Comparison of ENCODE assay signal across 16 mouse cellular contexts in the genomic region with DNA sequence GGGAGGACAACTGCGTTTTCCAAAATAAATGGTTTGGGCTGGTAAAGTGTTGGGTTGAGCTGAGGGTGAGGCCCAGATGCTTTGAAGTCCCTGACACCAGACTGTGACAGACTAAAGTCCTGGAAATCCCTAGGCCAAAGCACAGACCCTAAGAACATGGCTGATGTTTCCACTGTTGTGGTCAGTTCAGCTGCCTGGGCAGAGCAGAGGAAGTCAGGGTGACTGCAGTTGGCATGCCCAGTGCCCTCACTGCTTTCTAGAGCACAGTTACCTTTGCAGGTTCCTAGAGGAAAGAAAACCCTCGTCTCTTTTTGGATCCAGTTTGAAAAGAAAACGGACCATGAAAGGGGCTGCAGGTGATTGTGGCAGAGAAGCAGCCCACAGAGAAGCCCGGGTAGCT. TPM values are rescaled to one million over a fixed set of nuclear protein-coding genes. Genes with fewer than 3 reads are reported as not detected.
DNase-seq lines count a peak whose midpoint lies in the region; ATAC-seq and TF ChIP-seq lines count a peak whose summit lies in the region.
"Had no signal": no experiment of that assay in that cellular context is flagged by ENCODE, and none has a peak within 500 bp of the region (broad histone marks: within the 10 kb centered on the region; RNA-seq: fewer than 3 reads in every experiment).

No protein-coding gene starts in this region.

- no peak for ATAC-seq in hindbrain, embryonic 13.5 days (ENCODE audit: low FRiP score)
- ATAC-seq in midbrain, postnatal 0 days (ENCODE audit: low FRiP score): no peak
- ATAC-seq: forebrain, embryonic 13.5 days; forebrain, embryonic 16.5 days had no signal

- no peak overlapping the region for H3K4me2 ChIP-seq in hindbrain, embryonic 13.5 days
- no peak overlapping the region for H3K4me2 ChIP-seq in midbrain, postnatal 0 days (ENCODE audit: low read depth, low read length, poor library complexity, severe bottlenecking)
- H3K4me2 ChIP-seq: embryonic facial prominence, embryonic 13.5 days; embryonic facial prominence, embryonic 15.5 days; forebrain, embryonic 13.5 days had no signal

- no peak for DNase-seq in hindbrain, embryonic 10.5 days (ENCODE audit: low spot score)
- no peak for DNase-seq in midbrain, embryonic 10.5 days (ENCODE audit: low spot score)
- DNase-seq in midbrain, postnatal 0 days (ENCODE audit: low spot score): no peak
- no peak for DNase-seq in limb, embryonic 10.5 days (ENCODE audit: low spot score)
- no peak for DNase-seq in cerebellum, adult 11 months
- no peak for DNase-seq in natural killer cell, adult 2 months (ENCODE audit: low spot score in 2 of 2)
- DNase-seq: adrenal gland, adult 2 months; adrenal gland, postnatal 10 days; adrenal gland, postnatal 25 days; cerebellum, adult 9-10 months had no signal

- TF ChIP-seq CTCF in midbrain, postnatal 0 days (IDR thresholded peaks at IDR 0.05): no peak

- 78% methylated on average over 4 of the region's 4 CpGs for WGBS in hindbrain, embryonic 10.5 days
- WGBS in hindbrain, embryonic 13.5 days: 87% methylated on average over 4 of the region's 4 CpGs
- WGBS in midbrain, embryonic 10.5 days: 81% methylated on average over 4 of the region's 4 CpGs
- WGBS in midbrain, postnatal 0 days: 83% methylated on average over 4 of the region's 4 CpGs
- WGBS in limb, embryonic 10.5 days: 56% methylated on average over 4 of the region's 4 CpGs

- no peak overlapping the region for H3K4me3 ChIP-seq in hindbrain, embryonic 10.5 days
- H3K4me3 ChIP-seq in hindbrain, embryonic 13.5 days: no peak overlapping the region
- no peak overlapping the region for H3K4me3 ChIP-seq in midbrain, embryonic 10.5 days
- H3K4me3 ChIP-seq in midbrain, postnatal 0 days (ENCODE audit: low read depth, low read length): no peak overlapping the region
- H3K4me3 ChIP-seq in limb, embryonic 10.5 days: no peak overlapping the region
- H3K4me3 ChIP-seq: embryonic facial prominence, embryonic 13.5 days; embryonic facial prominence, embryonic 15.5 days; erythroblast, embryonic 14.5 days; forebrain, embryonic 13.5 days had no signal

- H3K9ac ChIP-seq in hindbrain, embryonic 13.5 days: no peak overlapping the region
- no peak overlapping the region for H3K9ac ChIP-seq in midbrain, postnatal 0 days (replicated peaks; ENCODE audit: low read length, poor library complexity, severe bottlenecking)
- H3K9ac ChIP-seq: embryonic facial prominence, embryonic 13.5 days; embryonic facial prominence, embryonic 15.5 days; forebrain, embryonic 13.5 days had no signal

- H3K4me1 ChIP-seq in hindbrain, embryonic 10.5 days (replicated peaks): peaks cover 74% of the 10 kb centered on the region
- H3K4me1 ChIP-seq in hindbrain, embryonic 13.5 days (replicated peaks): peaks cover 58% of the 10 kb centered on the region
- peaks cover 81% of the 10 kb centered on the region for H3K4me1 ChIP-seq in midbrain, embryonic 10.5 days
- peaks cover 3% of the 10 kb centered on the region; the same call in 1 of the 2 replicates for H3K4me1 ChIP-seq in midbrain, postnatal 0 days (ENCODE audit: insufficient read depth, low read length)
- peaks cover 77% of the 10 kb centered on the region for H3K4me1 ChIP-seq in limb, embryonic 10.5 days

- H3K27me3 ChIP-seq in hindbrain, embryonic 10.5 days (ENCODE audit: insufficient read depth, poor library complexity, severe bottlenecking): no peaks in the 10 kb centered on the region; the same call in 1 of the 2 replicates
- H3K27me3 ChIP-seq in hindbrain, embryonic 13.5 days: no peaks in the 10 kb centered on the region
- no peaks in the 10 kb centered on the region for H3K27me3 ChIP-seq in midbrain, embryonic 10.5 days (ENCODE audit: low read depth, poor library complexity, severe bottlenecking)
- H3K27me3 ChIP-seq in midbrain, postnatal 0 days (ENCODE audit: insufficient read depth, low read length): no peaks in the 10 kb centered on the region
- no peaks in the 10 kb centered on the region for H3K27me3 ChIP-seq in limb, embryonic 10.5 days (ENCODE audit: low read depth, poor library complexity, severe bottlenecking)
- H3K27me3 ChIP-seq: embryonic facial prominence, embryonic 13.5 days; embryonic facial prominence, embryonic 15.5 days; forebrain, embryonic 13.5 days had no signal

- H3K27ac ChIP-seq in hindbrain, embryonic 10.5 days: 0 out of 2 replicates have a peak overlapping the region, but pooled peaks have one; percentile 62
- no peak overlapping the region for H3K27ac ChIP-seq in hindbrain, embryonic 13.5 days
- peak overlapping the region; percentile 47; the same call in 1 of the 2 replicates for H3K27ac ChIP-seq in midbrain, embryonic 10.5 days (replicated peaks)
- H3K27ac ChIP-seq in midbrain, postnatal 0 days (ENCODE audit: low read depth, low read length): no peak overlapping the region
- peak overlapping the region; percentile 73 for H3K27ac ChIP-seq in limb, embryonic 10.5 days
- H3K27ac ChIP-seq: embryonic facial prominence, embryonic 13.5 days; forebrain, embryonic 13.5 days had no signal

- no peaks in the 10 kb centered on the region for H3K9me3 ChIP-seq in hindbrain, embryonic 10.5 days
- no peaks in the 10 kb centered on the region for H3K9me3 ChIP-seq in hindbrain, embryonic 13.5 days
- H3K9me3 ChIP-seq in midbrain, embryonic 10.5 days (replicated peaks): no peaks in the 10 kb centered on the region
- no peaks in the 10 kb centered on the region for H3K9me3 ChIP-seq in midbrain, postnatal 0 days (ENCODE audit: low read length)
- H3K9me3 ChIP-seq in limb, embryonic 10.5 days (replicated peaks): no peaks in the 10 kb centered on the region
- H3K9me3 ChIP-seq: embryonic facial prominence, embryonic 13.5 days; embryonic facial prominence, embryonic 15.5 days; forebrain, embryonic 13.5 days had no signal

- peaks cover 34% of the 10 kb centered on the region for H3K36me3 ChIP-seq in hindbrain, embryonic 10.5 days
- H3K36me3 ChIP-seq in hindbrain, embryonic 13.5 days: peaks cover 14% of the 10 kb centered on the region
- peaks cover 49% of the 10 kb centered on the region for H3K36me3 ChIP-seq in midbrain, embryonic 10.5 days
- no peaks in the 10 kb centered on the region for H3K36me3 ChIP-seq in midbrain, postnatal 0 days (ENCODE audit: insufficient read depth, low read length)
- H3K36me3 ChIP-seq in limb, embryonic 10.5 days: peaks cover 54% of the 10 kb centered on the region

RNA-seq across cellular contexts. Expression of gene Glod4, which starts 13.9 kb away (rescaled TPM):
- polyA plus RNA-seq in hindbrain, embryonic 10.5 days (2016; fragmentation: Nextera tagmentation; extraction: Ambion mirVana): 126 and 130 TPM in 2 replicates
- 121 and 124 TPM in 2 replicates for polyA plus RNA-seq in hindbrain, embryonic 13.5 days (2015; fragmentation: Nextera tagmentation; extraction: Ambion mirVana)
- polyA plus RNA-seq in midbrain, embryonic 10.5 days (2016; fragmentation: Nextera tagmentation; extraction: Ambion mirVana): 130 and 135 TPM in 2 replicates
- total RNA-seq in midbrain, postnatal 0 days (2014; rRNA removed): 63.5 and 80.0 TPM in 2 replicates
- polyA plus RNA-seq in midbrain, postnatal 0 days (2015; fragmentation: Nextera tagmentation; extraction: Ambion mirVana): 116 and 123 TPM in 2 replicates
- polyA plus RNA-seq in limb, embryonic 10.5 days (2016; fragmentation: Nextera tagmentation; extraction: Ambion mirVana): 139 and 140 TPM in 2 replicates

RNA-seq across cellular contexts. Expression of gene Mrm3, which starts 13.9 kb away (rescaled TPM):
- 21.5 and 24.7 TPM in 2 replicates for polyA plus RNA-seq in hindbrain, embryonic 10.5 days (2016; fragmentation: Nextera tagmentation; extraction: Ambion mirVana)
- polyA plus RNA-seq in hindbrain, embryonic 13.5 days (2015; fragmentation: Nextera tagmentation; extraction: Ambion mirVana): 20.0 and 20.4 TPM in 2 replicates
- polyA plus RNA-seq in midbrain, embryonic 10.5 days (2016; fragmentation: Nextera tagmentation; extraction: Ambion mirVana): 23.4 and 24.5 TPM in 2 replicates
- 13.6 and 15.3 TPM in 2 replicates for total RNA-seq in midbrain, postnatal 0 days (2014; rRNA removed)
- 23.6 and 26.0 TPM in 2 replicates for polyA plus RNA-seq in midbrain, postnatal 0 days (2015; fragmentation: Nextera tagmentation; extraction: Ambion mirVana)
- polyA plus RNA-seq in limb, embryonic 10.5 days (2016; fragmentation: Nextera tagmentation; extraction: Ambion mirVana): 29.5 and 33.0 TPM in 2 replicates

RNA-seq across cellular contexts. Expression of gene Gemin4, which starts 39.9 kb away (rescaled TPM):
- 45.4 and 49.9 TPM in 2 replicates for polyA plus RNA-seq in hindbrain, embryonic 10.5 days (2016; fragmentation: Nextera tagmentation; extraction: Ambion mirVana)
- polyA plus RNA-seq in hindbrain, embryonic 13.5 days (2015; fragmentation: Nextera tagmentation; extraction: Ambion mirVana): 12.6 and 15.6 TPM in 2 replicates
- 45.4 and 51.3 TPM in 2 replicates for polyA plus RNA-seq in midbrain, embryonic 10.5 days (2016; fragmentation: Nextera tagmentation; extraction: Ambion mirVana)
- total RNA-seq in midbrain, postnatal 0 days (2014; rRNA removed): 10.1 and 14.1 TPM in 2 replicates
- polyA plus RNA-seq in midbrain, postnatal 0 days (2015; fragmentation: Nextera tagmentation; extraction: Ambion mirVana): 6.9 and 7.4 TPM in 2 replicates
- 59.4 and 60.3 TPM in 2 replicates for polyA plus RNA-seq in limb, embryonic 10.5 days (2016; fragmentation: Nextera tagmentation; extraction: Ambion mirVana)

RNA-seq across cellular contexts. Expression of gene Dbil5, which starts 40.0 kb away (rescaled TPM):
- polyA plus RNA-seq in hindbrain, embryonic 10.5 days (2016; fragmentation: Nextera tagmentation; extraction: Ambion mirVana): 0.48 and 0.51 TPM in 2 replicates
- polyA plus RNA-seq in hindbrain, embryonic 13.5 days (2015; fragmentation: Nextera tagmentation; extraction: Ambion mirVana): 0.62 and 1.4 TPM in 2 replicates
- polyA plus RNA-seq in midbrain, embryonic 10.5 days (2016; fragmentation: Nextera tagmentation; extraction: Ambion mirVana): 0.88 TPM in 1 of 2 replicates, not detected in the other
- not detected in 2 replicates for total RNA-seq in midbrain, postnatal 0 days (2014; rRNA removed)
- 0.42 and 0.58 TPM in 2 replicates for polyA plus RNA-seq in midbrain, postnatal 0 days (2015; fragmentation: Nextera tagmentation; extraction: Ambion mirVana)
- polyA plus RNA-seq in limb, embryonic 10.5 days (2016; fragmentation: Nextera tagmentation; extraction: Ambion mirVana): 0.26 and 0.38 TPM in 2 replicates
- polyA plus RNA-seq: adrenal gland, adult 2 months; erythroblast, embryonic 14.5 days; forebrain, embryonic 13.5 days; forebrain, embryonic 16.5 days had no signal

Comparison
In these comparisons a context has a peak if more than half of its experiments do, and no peak if none do; other contexts are left out.
1. H3K27ac ChIP-seq: peak in hindbrain, embryonic 10.5 days (single experiment), midbrain, embryonic 10.5 days (single experiment) and limb, embryonic 10.5 days (single experiment); none in hindbrain, embryonic 13.5 days (single experiment) and midbrain, postnatal 0 days (single experiment).